Mouse (Mus musculus): ENCODE measurements at regions not wholly inside any gene's neighbourhood (a gene's known extent, or its start where the extent isn't known, plus 50 kb on each side); places are given as distances from the start of the nearest gene placed in this dataset.
A peak's percentile ranks its signal among the peaks of the same experiment; 100 is the strongest.

- Histone ChIP-seq H3K9ac (ENCODE audit: low read depth, low read length, severe bottlenecking) (no peak overlapping the region), H3K4me3 (replicated peaks; ENCODE audit: low read length) (no peak overlapping the region), H3K4me2 (replicated peaks; ENCODE audit: low read depth, low read length, severe bottlenecking) (no peak overlapping the region), H3K9me3 (ENCODE audit: control insufficient read depth, low read length) (no peaks in the 10 kb centered on the region), H3K4me1 (ENCODE audit: control insufficient read depth, insufficient read depth, low read length) (no peaks in the 10 kb centered on the region), H3K36me3 (ENCODE audit: control insufficient read depth, insufficient read depth, low read length) (no peaks in the 10 kb centered on the region), H3K27ac (replicated peaks; ENCODE audit: low read depth, low read length) (no peak overlapping the region), H3K27me3 (ENCODE audit: control insufficient read depth, insufficient read depth, low read length) (no peaks in the 10 kb centered on the region)
- TF ChIP-seq POLR2A (IDR thresholded peaks at IDR 0.05; ENCODE audit: borderline replicate concordance, extremely low read depth, insufficient read depth, insufficient read length), result no peak
- WGBS, result 84% methylated on average over 2 of the region's 2 CpGs
- DNase-seq (ENCODE audit: low spot score) (peak; percentile 7), ATAC-seq (ENCODE audit: low FRiP score, low read depth) (no peak)
Observed at GRCm38 (mm10) chr10:126267321-126267998, 301.5 kb downstream of the Lrig3 start.

- no peaks in the 10 kb centered on the region for H3K36me3 ChIP-seq (ENCODE audit: control insufficient read depth, insufficient read depth, low read length)
- no peak overlapping the region for H3K27ac ChIP-seq (replicated peaks; ENCODE audit: low read depth, low read length)
- H3K4me2 ChIP-seq (replicated peaks; ENCODE audit: low read depth, low read length, severe bottlenecking), result no peak overlapping the region
- ATAC-seq (ENCODE audit: low FRiP score, low read depth), result no peak
- H3K9ac ChIP-seq (ENCODE audit: low read depth, low read length, severe bottlenecking), result no peak overlapping the region
- DNase-seq (ENCODE audit: low spot score), result no peak
- H3K4me3 ChIP-seq (replicated peaks; ENCODE audit: low read length), result no peak overlapping the region
- TF ChIP-seq POLR2A (IDR thresholded peaks at IDR 0.05; ENCODE audit: borderline replicate concordance, extremely low read depth, insufficient read depth, insufficient read length), result no peak
- H3K9me3 ChIP-seq (ENCODE audit: control insufficient read depth, low read length), result no peaks in the 10 kb centered on the region
- no peaks in the 10 kb centered on the region for H3K4me1 ChIP-seq (ENCODE audit: control insufficient read depth, insufficient read depth, low read length)
- H3K27me3 ChIP-seq (ENCODE audit: control insufficient read depth, insufficient read depth, low read length), result no peaks in the 10 kb centered on the region
- 78% methylated on average over 8 of the region's 8 CpGs for WGBS
Observed at GRCm38 (mm10) chr10:126257171-126257570, 291.2 kb downstream of the Lrig3 start.

DNA sequence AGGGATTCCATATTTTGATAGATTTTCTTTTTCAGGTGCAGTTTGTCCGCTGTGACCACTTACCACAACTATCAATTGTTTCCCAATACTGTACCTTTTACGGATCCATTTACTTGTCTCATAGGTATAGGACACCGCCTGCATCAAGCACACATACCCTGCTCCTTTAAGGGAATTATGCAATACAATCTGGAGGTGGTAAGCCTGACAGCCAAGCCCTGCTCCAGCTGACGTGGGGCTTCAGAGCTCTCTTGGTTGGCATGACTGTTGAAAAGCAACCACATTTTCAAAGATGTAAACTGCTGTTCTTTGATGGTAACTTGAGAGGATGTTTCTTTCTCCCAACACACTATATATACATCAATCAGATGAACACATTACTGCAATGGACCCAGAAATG lies 288.2 kb downstream of the Lrig3 start:
- Histone ChIP-seq H3K4me1 (ENCODE audit: control insufficient read depth, insufficient read depth, low read length) (no peaks in the 10 kb centered on the region), H3K4me2 (replicated peaks; ENCODE audit: low read depth, low read length, severe bottlenecking) (no peak overlapping the region), H3K27ac (replicated peaks; ENCODE audit: low read depth, low read length) (no peak overlapping the region), H3K9me3 (ENCODE audit: control insufficient read depth, low read length) (no peaks in the 10 kb centered on the region), H3K9ac (ENCODE audit: low read depth, low read length, severe bottlenecking) (no peak overlapping the region), H3K4me3 (replicated peaks; ENCODE audit: low read length) (no peak overlapping the region), H3K36me3 (ENCODE audit: control insufficient read depth, insufficient read depth, low read length) (no peaks in the 10 kb centered on the region), H3K27me3 (ENCODE audit: control insufficient read depth, insufficient read depth, low read length) (no peaks in the 10 kb centered on the region)
- 77% methylated on average over 4 of the region's 4 CpGs for WGBS
- no peak for TF ChIP-seq POLR2A (IDR thresholded peaks at IDR 0.05; ENCODE audit: borderline replicate concordance, extremely low read depth, insufficient read depth, insufficient read length)
- ATAC-seq (ENCODE audit: low FRiP score, low read depth) (no peak), DNase-seq (ENCODE audit: low spot score) (no peak)

GRCm38 (mm10) chr10:126249176-126249575 lies 283.2 kb downstream of the Lrig3 start:
- H3K9ac ChIP-seq (ENCODE audit: low read depth, low read length, severe bottlenecking), result no peak overlapping the region
- no peak overlapping the region for H3K4me3 ChIP-seq (replicated peaks; ENCODE audit: low read length)
- no peak overlapping the region for H3K4me2 ChIP-seq (replicated peaks; ENCODE audit: low read depth, low read length, severe bottlenecking)
- no peaks in the 10 kb centered on the region for H3K4me1 ChIP-seq (ENCODE audit: control insufficient read depth, insufficient read depth, low read length)
- 86% methylated on average over 12 of the region's 12 CpGs for WGBS
- no peaks in the 10 kb centered on the region for H3K9me3 ChIP-seq (ENCODE audit: control insufficient read depth, low read length)
- H3K36me3 ChIP-seq (ENCODE audit: control insufficient read depth, insufficient read depth, low read length), result no peaks in the 10 kb centered on the region
- H3K27ac ChIP-seq (replicated peaks; ENCODE audit: low read depth, low read length), result no peak overlapping the region
- DNase-seq (ENCODE audit: low spot score) (no peak), ATAC-seq (ENCODE audit: low FRiP score, low read depth) (no peak)
- no peak for TF ChIP-seq POLR2A (IDR thresholded peaks at IDR 0.05; ENCODE audit: borderline replicate concordance, extremely low read depth, insufficient read depth, insufficient read length)
- H3K27me3 ChIP-seq (ENCODE audit: control insufficient read depth, insufficient read depth, low read length), result no peaks in the 10 kb centered on the region

GRCm38 (mm10) chr10:126243051-126243450 lies 277.1 kb downstream of the Lrig3 start:
- Histone ChIP-seq H3K27ac (replicated peaks; ENCODE audit: low read depth, low read length) (no peak overlapping the region), H3K4me3 (replicated peaks; ENCODE audit: low read length) (no peak overlapping the region), H3K4me2 (replicated peaks; ENCODE audit: low read depth, low read length, severe bottlenecking) (no peak overlapping the region), H3K9me3 (ENCODE audit: control insufficient read depth, low read length) (no peaks in the 10 kb centered on the region), H3K27me3 (ENCODE audit: control insufficient read depth, insufficient read depth, low read length) (no peaks in the 10 kb centered on the region), H3K4me1 (ENCODE audit: control insufficient read depth, insufficient read depth, low read length) (no peaks in the 10 kb centered on the region), H3K9ac (ENCODE audit: low read depth, low read length, severe bottlenecking) (no peak overlapping the region), H3K36me3 (ENCODE audit: control insufficient read depth, insufficient read depth, low read length) (no peaks in the 10 kb centered on the region)
- no peak for DNase-seq (ENCODE audit: low spot score)
- WGBS, result 72% methylated on average over 7 of the region's 7 CpGs
- no peak for ATAC-seq (ENCODE audit: low FRiP score, low read depth)
- TF ChIP-seq POLR2A (IDR thresholded peaks at IDR 0.05; ENCODE audit: borderline replicate concordance, extremely low read depth, insufficient read depth, insufficient read length), result no peak
